Mouse (Mus musculus): ENCODE results near the gene Mipol1. TPM values are rescaled to one million over a fixed set of nuclear protein-coding genes. Genes with fewer than 3 reads are reported as not detected.

The Mipol1 gene
- polyA plus RNA-seq, 1 experiment, result 4.2 TPM

DNA sequence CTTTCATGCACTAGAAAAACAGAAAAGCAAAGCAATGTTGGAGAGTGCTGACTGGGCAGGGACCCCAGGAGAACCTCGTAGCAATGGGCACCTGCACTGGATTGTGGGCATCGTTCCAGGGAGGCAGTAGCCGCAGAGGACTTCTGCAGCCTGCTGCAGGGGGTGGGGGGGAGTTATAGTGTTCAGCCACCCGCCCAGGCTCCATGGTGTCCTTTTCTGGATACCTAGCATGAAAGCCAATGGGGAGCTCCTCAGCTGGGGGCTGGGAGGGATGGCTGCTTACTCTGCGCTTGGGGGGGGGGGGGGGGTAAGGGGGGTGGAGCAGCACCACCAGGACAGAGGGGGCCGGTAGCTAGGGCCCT, 304.3 kb downstream of the Mipol1 start:
- Histone ChIP-seq H3K4me3 (ENCODE audit: insufficient read depth, low read length) (no peak overlapping the region), H3K4me1 (ENCODE audit: control insufficient read depth, insufficient read depth, low read length) (no peaks in the 10 kb centered on the region), H3K27ac (ENCODE audit: insufficient read depth, low read length) (no peak overlapping the region)
- TF ChIP-seq POLR2A (IDR thresholded peaks at IDR 0.05; ENCODE audit: extremely low read depth, insufficient read depth, low read length) (no peak), CTCF (IDR thresholded peaks at IDR 0.05; ENCODE audit: extremely low read depth, insufficient read depth, low read length) (no peak)

DNA sequence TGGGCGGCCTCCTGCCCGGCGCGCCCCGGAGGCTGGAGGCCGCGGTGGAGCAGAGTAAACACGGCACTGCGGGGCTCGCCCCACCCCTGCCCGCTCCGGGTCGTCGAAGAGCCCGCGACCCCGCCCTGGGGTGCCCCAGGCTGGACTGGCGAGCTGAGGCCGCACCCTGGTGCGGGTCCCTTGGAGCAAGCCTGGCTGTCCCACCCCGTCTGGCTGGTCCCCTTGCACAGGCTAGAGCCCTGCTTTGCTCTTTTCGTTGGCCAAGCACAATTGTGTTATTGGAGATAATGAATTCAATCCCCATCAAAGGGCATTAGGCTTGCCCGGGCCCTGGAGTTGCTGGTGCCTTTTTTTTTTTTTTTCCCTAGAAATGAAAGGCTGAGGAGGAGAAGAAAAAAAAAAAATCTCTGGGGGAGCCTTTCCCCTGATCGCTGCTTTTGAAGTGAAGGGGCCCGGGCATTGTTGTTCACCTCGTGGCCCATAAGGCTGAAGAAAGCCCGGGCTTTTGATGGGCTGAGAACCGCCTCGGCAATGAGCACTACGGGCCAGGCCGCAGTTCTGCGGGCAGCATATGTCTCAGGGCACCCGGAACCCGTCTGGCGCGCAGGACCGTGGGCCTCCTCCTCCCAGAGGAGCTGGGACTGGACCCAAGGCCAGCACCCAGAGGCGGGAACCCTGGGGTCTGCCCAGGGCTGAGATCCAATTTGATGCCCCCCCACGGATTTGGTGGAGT, 304.8 kb downstream of the Mipol1 start:
- H3K4me3 ChIP-seq (ENCODE audit: insufficient read depth, low read length), result no peak overlapping the region
- no peak overlapping the region for H3K27ac ChIP-seq (ENCODE audit: insufficient read depth, low read length)
- TF ChIP-seq POLR2A (IDR thresholded peaks at IDR 0.05; ENCODE audit: extremely low read depth, insufficient read depth, low read length) (no peak), CTCF (IDR thresholded peaks at IDR 0.05; ENCODE audit: extremely low read depth, insufficient read depth, low read length) (no peak)
- H3K4me1 ChIP-seq (ENCODE audit: control insufficient read depth, insufficient read depth, low read length), result no peaks in the 10 kb centered on the region

DNA sequence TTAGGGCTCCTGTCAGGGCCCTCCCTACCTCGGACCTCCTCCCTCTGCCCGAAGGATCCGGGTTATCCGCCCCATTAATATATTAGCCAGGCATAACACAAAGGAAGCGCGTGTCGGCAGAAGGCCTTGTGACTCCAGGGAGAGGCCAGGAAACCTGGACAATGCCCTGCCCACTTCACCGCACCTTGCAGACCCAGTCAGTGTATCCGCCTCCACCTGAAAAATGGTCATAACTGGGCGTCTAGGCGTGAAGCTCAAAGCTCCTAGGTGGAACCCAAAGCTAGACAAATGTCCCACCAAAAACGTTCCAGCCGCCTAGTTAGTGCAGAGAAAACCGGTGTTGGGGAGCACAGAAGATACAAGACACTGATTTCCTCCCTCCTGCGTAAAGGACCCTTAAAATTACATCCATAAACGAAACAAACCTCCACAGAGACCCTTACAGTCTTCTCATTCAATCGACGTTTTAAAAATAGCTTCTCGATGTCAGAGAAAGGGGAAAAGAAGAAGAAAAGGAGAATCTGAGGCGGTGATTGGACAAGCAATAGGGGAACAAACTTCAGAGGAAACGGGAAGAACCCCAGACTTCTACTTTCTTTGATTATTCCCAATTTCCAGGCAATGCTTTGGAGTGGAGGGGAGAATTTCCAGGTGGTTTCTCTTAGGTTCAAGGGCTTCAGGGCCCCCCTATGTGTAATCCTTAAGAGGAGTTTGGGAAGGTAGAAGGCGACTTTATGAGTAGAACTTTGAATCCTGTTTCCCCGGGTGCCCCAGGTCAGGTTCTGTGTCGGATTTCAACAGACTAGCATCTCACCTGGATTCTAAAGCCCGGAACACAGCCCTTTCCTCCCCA, 306.1 kb downstream of the Mipol1 start:
- TF ChIP-seq CTCF (IDR thresholded peaks at IDR 0.05; ENCODE audit: extremely low read depth, insufficient read depth, low read length), result no peak
- no peak for TF ChIP-seq POLR2A (IDR thresholded peaks at IDR 0.05; ENCODE audit: extremely low read depth, insufficient read depth, low read length)
- Histone ChIP-seq H3K27ac (ENCODE audit: insufficient read depth, low read length) (no peak overlapping the region), H3K4me3 (ENCODE audit: insufficient read depth, low read length) (no peak overlapping the region), H3K4me1 (ENCODE audit: control insufficient read depth, insufficient read depth, low read length) (no peaks in the 10 kb centered on the region)

DNA sequence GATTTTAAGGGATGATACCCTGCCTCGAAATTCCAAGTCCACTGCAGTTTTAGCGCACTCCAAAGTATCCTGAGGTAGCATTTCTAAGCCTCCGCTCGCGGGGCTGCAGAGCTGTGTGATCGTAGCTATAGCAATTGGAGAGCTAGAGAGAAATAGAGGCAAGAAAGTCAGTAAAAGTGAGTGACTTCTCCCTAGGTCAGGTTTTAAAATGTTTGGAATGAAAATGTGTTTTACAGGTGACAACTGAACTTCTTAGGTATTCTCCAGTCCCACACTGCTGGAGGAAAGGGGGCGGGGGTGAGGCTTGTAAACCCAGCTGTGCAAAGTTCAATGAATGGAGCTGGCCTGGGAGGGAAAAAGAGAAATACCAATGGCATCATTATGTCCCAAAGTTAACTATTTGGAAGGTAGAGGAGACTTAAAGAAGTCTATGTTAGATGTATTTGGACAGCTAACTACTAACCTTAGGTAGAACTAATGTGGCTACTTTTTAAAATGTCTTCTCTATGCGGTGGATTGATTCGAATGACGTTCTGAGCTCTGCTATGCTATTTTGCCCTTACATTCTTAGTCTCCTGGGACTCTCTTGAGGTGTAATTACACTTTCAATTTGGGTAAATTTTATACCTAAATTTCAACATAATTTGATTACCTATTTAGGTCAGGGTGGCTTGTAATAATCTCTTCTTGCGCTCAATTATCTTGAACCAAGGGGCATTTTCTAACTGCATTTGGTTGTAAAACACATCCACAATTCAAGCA, 306.9 kb downstream of the Mipol1 start:
- Histone ChIP-seq H3K27ac (ENCODE audit: insufficient read depth, low read length) (no peak overlapping the region), H3K4me1 (ENCODE audit: control insufficient read depth, insufficient read depth, low read length) (no peaks in the 10 kb centered on the region), H3K4me3 (ENCODE audit: insufficient read depth, low read length) (no peak overlapping the region)
- TF ChIP-seq CTCF (IDR thresholded peaks at IDR 0.05; ENCODE audit: extremely low read depth, insufficient read depth, low read length), result no peak
- TF ChIP-seq POLR2A (IDR thresholded peaks at IDR 0.05; ENCODE audit: extremely low read depth, insufficient read depth, low read length), result no peak

DNA sequence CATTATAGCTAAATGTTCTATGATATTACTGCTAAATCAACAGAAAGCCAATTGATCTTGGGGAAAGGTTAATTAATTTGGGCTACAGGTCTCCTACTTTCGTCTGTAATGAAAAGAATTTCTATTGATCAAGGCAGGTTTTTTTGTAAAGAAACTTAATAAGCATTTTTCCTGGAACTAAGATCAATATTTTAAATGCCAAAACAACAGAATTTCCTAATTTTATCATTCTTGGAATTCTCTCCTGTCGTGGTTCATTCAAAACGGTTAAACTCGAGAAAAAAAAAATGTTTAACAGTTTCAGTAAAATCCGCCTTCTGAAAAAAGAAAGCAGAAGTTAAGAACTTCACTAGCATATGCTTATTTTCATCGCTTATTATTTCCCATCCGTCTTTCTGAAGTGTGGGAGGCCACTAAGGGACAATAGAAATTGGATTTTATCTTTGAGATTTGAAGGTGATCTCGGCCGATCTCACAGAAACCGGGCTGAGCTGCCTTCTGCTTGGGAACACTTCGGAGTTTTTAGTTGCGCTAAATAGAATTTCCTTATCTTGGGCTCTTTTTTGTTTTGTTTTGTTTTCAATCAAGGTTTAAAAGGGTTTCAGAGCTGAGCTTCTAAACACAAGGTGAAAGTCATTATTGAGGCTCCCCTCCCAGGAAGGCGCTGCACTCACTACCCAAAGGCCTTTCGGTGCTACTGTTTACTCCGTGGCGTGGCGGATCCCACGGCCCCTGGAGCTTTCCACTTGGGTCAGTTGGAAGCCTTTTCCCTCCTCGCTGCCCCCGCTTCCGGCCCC, 307.8 kb downstream of the Mipol1 start:
- TF ChIP-seq POLR2A (IDR thresholded peaks at IDR 0.05; ENCODE audit: extremely low read depth, insufficient read depth, low read length) (no peak), CTCF (IDR thresholded peaks at IDR 0.05; ENCODE audit: extremely low read depth, insufficient read depth, low read length) (no peak)
- no peak overlapping the region for H3K4me3 ChIP-seq (ENCODE audit: insufficient read depth, low read length)
- H3K4me1 ChIP-seq (ENCODE audit: control insufficient read depth, insufficient read depth, low read length), result no peaks in the 10 kb centered on the region
- no peak overlapping the region for H3K27ac ChIP-seq (ENCODE audit: insufficient read depth, low read length)

DNA sequence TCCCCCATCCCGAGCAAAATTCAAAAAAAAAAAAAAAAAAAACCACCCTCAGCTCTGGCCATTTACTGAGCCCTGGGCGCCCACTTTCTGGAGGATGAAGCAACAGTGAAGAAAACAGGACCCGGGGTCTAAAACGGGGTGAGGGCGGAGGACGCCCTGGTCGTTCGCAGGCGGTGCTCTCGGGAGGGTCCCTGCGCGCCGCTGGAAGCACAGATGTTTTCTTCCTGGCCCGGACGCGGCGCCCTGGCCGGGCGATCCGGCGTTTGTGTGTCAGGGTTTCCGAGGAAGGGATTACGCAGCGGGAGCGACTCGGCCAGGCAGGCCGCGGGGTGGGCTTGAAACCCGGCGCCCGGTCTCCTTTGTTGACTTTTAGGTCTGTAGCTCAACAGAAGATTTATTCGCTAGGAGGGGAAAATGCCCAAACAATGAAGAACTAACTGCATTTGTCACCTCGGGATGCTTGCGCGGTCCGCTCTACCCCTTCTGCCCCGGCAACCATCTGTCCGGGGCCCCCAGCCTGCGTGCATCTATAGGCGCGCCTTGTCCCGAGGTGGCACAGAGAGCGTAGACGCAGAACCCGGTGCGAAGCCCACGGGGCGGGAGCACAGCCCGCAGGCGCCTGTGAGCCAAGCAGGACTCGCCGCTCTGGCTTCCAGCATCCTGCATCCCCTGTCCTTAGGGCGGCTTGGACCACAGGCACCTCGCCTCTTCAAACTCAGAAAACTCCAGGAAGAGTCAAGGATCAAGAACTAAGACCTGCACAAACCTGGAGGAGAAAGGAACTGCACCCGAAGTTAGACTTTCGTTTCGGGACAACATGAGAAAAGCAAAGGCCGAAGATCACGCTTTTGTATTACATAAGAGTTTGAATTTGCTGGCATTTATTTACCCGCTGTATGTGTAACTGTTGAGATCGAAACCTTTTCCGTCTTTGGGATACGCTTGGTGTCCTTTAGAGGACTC, 308.6 kb downstream of the Mipol1 start:
- Histone ChIP-seq H3K4me3 (ENCODE audit: insufficient read depth, low read length) (no peak overlapping the region), H3K4me1 (ENCODE audit: control insufficient read depth, insufficient read depth, low read length) (no peaks in the 10 kb centered on the region), H3K27ac (ENCODE audit: insufficient read depth, low read length) (no peak overlapping the region)
- TF ChIP-seq CTCF (IDR thresholded peaks at IDR 0.05; ENCODE audit: extremely low read depth, insufficient read depth, low read length), result no peak
- no peak for TF ChIP-seq POLR2A (IDR thresholded peaks at IDR 0.05; ENCODE audit: extremely low read depth, insufficient read depth, low read length)

DNA sequence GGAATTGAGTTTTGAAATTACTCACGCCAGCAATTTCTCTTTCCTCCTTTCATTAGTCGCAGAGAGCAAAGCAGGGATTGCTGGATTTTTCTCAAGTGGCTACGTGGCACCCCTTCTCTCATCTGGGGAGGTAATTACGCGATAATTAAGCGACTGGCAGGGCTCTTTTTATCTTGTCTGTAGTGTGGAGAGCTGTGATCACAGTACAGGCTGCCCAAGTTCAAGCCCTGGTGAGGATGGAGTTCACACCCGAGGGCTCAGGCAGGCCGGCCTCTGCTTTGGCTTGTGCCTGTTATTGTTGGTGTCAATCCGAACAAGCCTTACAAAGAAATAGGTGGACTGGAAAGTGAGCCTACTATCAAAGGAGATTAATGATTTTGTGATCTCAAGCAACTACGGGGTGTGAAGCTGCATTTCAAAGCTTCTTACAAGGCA, 309.3 kb downstream of the Mipol1 start:
- H3K27ac ChIP-seq (ENCODE audit: insufficient read depth, low read length), result no peak overlapping the region
- no peaks in the 10 kb centered on the region for H3K4me1 ChIP-seq (ENCODE audit: control insufficient read depth, insufficient read depth, low read length)
- H3K4me3 ChIP-seq (ENCODE audit: insufficient read depth, low read length), result no peak overlapping the region
- no peak for TF ChIP-seq CTCF (IDR thresholded peaks at IDR 0.05; ENCODE audit: extremely low read depth, insufficient read depth, low read length)
- TF ChIP-seq POLR2A (IDR thresholded peaks at IDR 0.05; ENCODE audit: extremely low read depth, insufficient read depth, low read length), result no peak

DNA sequence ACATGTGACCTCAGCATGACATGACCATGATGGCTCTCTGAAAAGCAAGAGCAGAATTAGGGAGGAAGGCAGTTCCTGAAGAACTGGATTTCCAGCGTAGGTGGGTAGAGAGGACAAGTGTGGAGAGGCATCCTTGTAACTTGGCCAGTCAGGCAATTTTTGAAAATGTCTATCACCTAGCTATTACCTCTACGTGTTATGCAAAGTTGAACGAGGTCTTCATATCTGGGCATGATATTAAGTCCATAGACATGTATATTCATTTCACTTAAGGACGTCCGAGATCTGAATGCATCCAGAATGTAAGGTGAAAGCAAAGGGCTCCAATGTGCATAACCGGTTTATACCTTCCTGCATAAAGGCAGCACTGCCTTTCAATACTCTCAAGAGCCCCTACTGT, 310.9 kb downstream of the Mipol1 start:
- H3K4me3 ChIP-seq (ENCODE audit: insufficient read depth, low read length), result no peak overlapping the region
- TF ChIP-seq POLR2A (IDR thresholded peaks at IDR 0.05; ENCODE audit: extremely low read depth, insufficient read depth, low read length) (no peak), CTCF (IDR thresholded peaks at IDR 0.05; ENCODE audit: extremely low read depth, insufficient read depth, low read length) (no peak)
- no peaks in the 10 kb centered on the region for H3K4me1 ChIP-seq (ENCODE audit: control insufficient read depth, insufficient read depth, low read length)
- no peak overlapping the region for H3K27ac ChIP-seq (ENCODE audit: insufficient read depth, low read length)

All from cortical plate, adult 2 months (tissue).